In the genomic region with DNA sequence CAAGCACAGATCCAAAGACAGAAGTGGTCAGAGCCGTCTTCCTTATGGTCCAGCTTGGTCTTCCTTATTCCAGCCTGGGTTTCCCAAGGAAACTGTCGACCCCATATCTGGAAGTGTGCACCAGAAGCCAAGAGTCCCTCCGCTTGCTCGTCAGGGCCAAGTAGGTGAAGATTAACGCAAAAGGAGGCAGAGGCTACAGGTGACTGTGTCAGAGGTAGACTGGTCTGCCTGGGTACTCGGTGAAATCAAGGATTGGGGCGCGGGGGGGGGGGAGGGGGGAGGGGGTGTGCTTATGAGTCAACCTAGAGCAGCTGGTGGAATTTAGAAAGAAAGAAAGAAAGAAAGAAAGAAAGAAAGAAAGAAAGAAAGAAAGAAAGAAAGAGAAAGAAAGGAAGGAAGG, we compare ENCODE assay signal across 12 mouse cellular contexts. TPM values are rescaled to one million over a fixed set of nuclear protein-coding genes. Genes with fewer than 3 reads are reported as not detected.
DNase-seq lines count a peak whose midpoint lies in the region; ATAC-seq and TF ChIP-seq lines count a peak whose summit lies in the region.
"Had no signal": no experiment of that assay in that cellular context is flagged by ENCODE, and none has a peak within 500 bp of the region (broad histone marks: within the 10 kb centered on the region; RNA-seq: fewer than 3 reads in every experiment).

No protein-coding gene starts in this region.

- no peak overlapping the region for H3K27ac ChIP-seq in heart, embryonic 12.5 days (ENCODE audit: poor library complexity, severe bottlenecking)
- no peak overlapping the region for H3K27ac ChIP-seq in ES-Bruce4 (ENCODE audit: insufficient read depth, low read length)
- no peak overlapping the region for H3K27ac ChIP-seq in hindbrain, embryonic 13.5 days
- no peak overlapping the region for H3K27ac ChIP-seq in liver, postnatal 0 days (ENCODE audit: low read depth)

- no peak for DNase-seq in heart, postnatal 14 days
- DNase-seq in liver, postnatal 0 days, result no peak
- DNase-seq in retina, postnatal 1 day, result no peak
- no peak for DNase-seq in left cerebral cortex, postnatal 36 days (ENCODE audit: low spot score in 2 of 2)
- DNase-seq: cerebellum, postnatal 36 days; left cerebral cortex, postnatal 4 days; thymus, adult 18-20 months had no signal

- H3K4me2 ChIP-seq in heart, embryonic 12.5 days, result peak overlapping the region; percentile 70
- no peak overlapping the region; the same call in 1 of the 2 replicates for H3K4me2 ChIP-seq in hindbrain, embryonic 13.5 days
- peak overlapping the region; percentile 66 for H3K4me2 ChIP-seq in liver, postnatal 0 days (ENCODE audit: low read depth, low read length)

- 8% methylated on average over 6 of the region's 8 CpGs for WGBS in heart, embryonic 12.5 days
- WGBS in hindbrain, embryonic 13.5 days, result 7% methylated on average over 8 of the region's 8 CpGs
- WGBS in liver, postnatal 0 days (ENCODE audit: insufficient replicate concordance), result 8% methylated on average over 6 of the region's 8 CpGs

- H3K4me3 ChIP-seq in heart, embryonic 12.5 days, result peak overlapping the region; percentile 39
- H3K4me3 ChIP-seq in ES-Bruce4 (ENCODE audit: low read depth, low read length), result peak overlapping the region; percentile 9; the same call in 1 of the 2 replicates
- H3K4me3 ChIP-seq in hindbrain, embryonic 13.5 days, result 0 out of 2 replicates have a peak overlapping the region, but pooled peaks have one; percentile 12
- peak overlapping the region; percentile 32 for H3K4me3 ChIP-seq in liver, postnatal 0 days (ENCODE audit: low read depth, low read length)

- peaks cover 64% of the 10 kb centered on the region for H3K27me3 ChIP-seq in heart, embryonic 12.5 days (replicated peaks)
- no peaks in the 10 kb centered on the region; the same call in 1 of the 2 replicates for H3K27me3 ChIP-seq in ES-Bruce4 (ENCODE audit: control insufficient read depth, insufficient read depth, low read length, poor library complexity, severe bottlenecking)
- H3K27me3 ChIP-seq in hindbrain, embryonic 13.5 days, result peaks cover 73% of the 10 kb centered on the region
- peaks cover 55% of the 10 kb centered on the region for H3K27me3 ChIP-seq in liver, postnatal 0 days (ENCODE audit: insufficient read depth, low read length)

- no peak for ATAC-seq in heart, embryonic 12.5 days (ENCODE audit: insufficient number of reproducible peaks, low FRiP score)
- no peak for ATAC-seq in hindbrain, embryonic 13.5 days (ENCODE audit: low FRiP score)
- ATAC-seq in liver, postnatal 0 days, result no peak
- ATAC-seq in erythroid progenitor cell, adult 5-6 weeks (replicated peaks; ENCODE audit: low FRiP score, poor library complexity, severe bottlenecking), result no peak

- no peak for TF ChIP-seq CTCF in ES-Bruce4 (IDR thresholded peaks at IDR 0.05; ENCODE audit: low read depth, low read length)
- no peak for TF ChIP-seq CTCF in liver, postnatal 0 days (IDR thresholded peaks at IDR 0.05; ENCODE audit: low read depth)

- H3K9ac ChIP-seq in heart, embryonic 12.5 days, result no peak overlapping the region
- H3K9ac ChIP-seq in ES-Bruce4 (ENCODE audit: low read depth, poor library complexity, severe bottlenecking), result no peak overlapping the region
- no peak overlapping the region for H3K9ac ChIP-seq in hindbrain, embryonic 13.5 days
- no peak overlapping the region for H3K9ac ChIP-seq in liver, postnatal 0 days (replicated peaks)

- TF ChIP-seq POLR2A in ES-Bruce4 (IDR thresholded peaks at IDR 0.05; ENCODE audit: insufficient read depth, low read length), result no peak

- H3K36me3 ChIP-seq in heart, embryonic 12.5 days, result no peaks in the 10 kb centered on the region
- no peaks in the 10 kb centered on the region for H3K36me3 ChIP-seq in ES-Bruce4 (ENCODE audit: control insufficient read depth, insufficient read depth, low read length, poor library complexity, severe bottlenecking)
- H3K36me3 ChIP-seq in hindbrain, embryonic 13.5 days, result no peaks in the 10 kb centered on the region
- no peaks in the 10 kb centered on the region for H3K36me3 ChIP-seq in liver, postnatal 0 days (replicated peaks; ENCODE audit: insufficient read depth, low read length)

- H3K4me1 ChIP-seq in heart, embryonic 12.5 days (replicated peaks), result peaks cover 17% of the 10 kb centered on the region
- no peaks in the 10 kb centered on the region for H3K4me1 ChIP-seq in ES-Bruce4 (ENCODE audit: control insufficient read depth, insufficient read depth, low read length)
- peaks cover 17% of the 10 kb centered on the region for H3K4me1 ChIP-seq in hindbrain, embryonic 13.5 days (replicated peaks)
- peaks cover 11% of the 10 kb centered on the region for H3K4me1 ChIP-seq in liver, postnatal 0 days (ENCODE audit: insufficient read depth)

- no peaks in the 10 kb centered on the region for H3K9me3 ChIP-seq in heart, embryonic 12.5 days (replicated peaks)
- no peaks in the 10 kb centered on the region for H3K9me3 ChIP-seq in ES-Bruce4 (replicated peaks; ENCODE audit: control insufficient read depth, insufficient read depth, low read length, poor library complexity, severe bottlenecking)
- H3K9me3 ChIP-seq in hindbrain, embryonic 13.5 days, result no peaks in the 10 kb centered on the region
- H3K9me3 ChIP-seq in liver, postnatal 0 days (ENCODE audit: low read length), result no peaks in the 10 kb centered on the region

- intact Hi-C loops in heart, postnatal 14 days (cut with DNase I), result no loop called here
- intact Hi-C loops in left cerebral cortex, postnatal 36 days (cut with DNase I), result no loop called here

- no peak for TF ChIP-seq EP300 in ES-Bruce4 (IDR thresholded peaks at IDR 0.05; ENCODE audit: insufficient read depth, low read depth, low read length)
- no peak for TF ChIP-seq EP300 in liver, postnatal 0 days (IDR thresholded peaks at IDR 0.05; ENCODE audit: low read depth)

RNA-seq across cellular contexts. Expression of a gene that starts 0.4 kb away (rescaled TPM):
- polyA plus RNA-seq in heart, embryonic 12.5 days (2016; fragmentation: Nextera tagmentation; extraction: Ambion mirVana), result not detected in 2 replicates
- total RNA-seq in heart, postnatal 14 days (2021), result under 1 TPM in 1 of 2 experiments, not detected in 1; 0.67 TPM
- not detected in 2 replicates for polyA plus RNA-seq in ES-Bruce4 (2011; ENCODE audit: insufficient read depth, insufficient read length, low read depth, missing spikeins)
- not detected in 2 replicates for polyA plus RNA-seq in hindbrain, embryonic 13.5 days (2015; fragmentation: Nextera tagmentation; extraction: Ambion mirVana)
- 0.24 and 0.26 TPM in 2 replicates for polyA plus RNA-seq in liver, postnatal 0 days (2015; fragmentation: Nextera tagmentation; extraction: Ambion mirVana)
- not detected in 2 replicates for total RNA-seq in erythroid progenitor cell, adult 5-6 weeks (2015; ENCODE audit: low replicate concordance)
- total RNA-seq in erythroid progenitor cell, adult 5-6 weeks (2017; ENCODE audit: low replicate concordance), result not detected in 2 replicates
- not detected for total RNA-seq in left cerebral cortex, postnatal 36 days (2021)
- total RNA-seq: gastrocnemius, postnatal 4 days; left cerebral cortex, postnatal 4 days had no signal

RNA-seq across cellular contexts. Expression of a gene that starts 16.8 kb away (rescaled TPM):
- polyA plus RNA-seq in heart, embryonic 12.5 days (2016; fragmentation: Nextera tagmentation; extraction: Ambion mirVana), result 1.0 and 2.2 TPM in 2 replicates
- total RNA-seq in heart, postnatal 14 days (2021), result under 1 TPM in 1 of 2 experiments, not detected in 1; 0.79 TPM
- polyA plus RNA-seq in ES-Bruce4 (2011; ENCODE audit: insufficient read depth, insufficient read length, low read depth, missing spikeins), result not detected in 2 replicates
- 0.23 and 0.31 TPM in 2 replicates for polyA plus RNA-seq in hindbrain, embryonic 13.5 days (2015; fragmentation: Nextera tagmentation; extraction: Ambion mirVana)
- polyA plus RNA-seq in liver, postnatal 0 days (2015; fragmentation: Nextera tagmentation; extraction: Ambion mirVana), result 0.19 TPM in 1 of 2 replicates, not detected in the other
- not detected in 2 replicates for total RNA-seq in erythroid progenitor cell, adult 5-6 weeks (2015; ENCODE audit: low replicate concordance)
- not detected in 2 replicates for total RNA-seq in erythroid progenitor cell, adult 5-6 weeks (2017; ENCODE audit: low replicate concordance)
- not detected for total RNA-seq in left cerebral cortex, postnatal 36 days (2021)
- total RNA-seq: left cerebral cortex, postnatal 4 days had no signal

RNA-seq across cellular contexts. Expression of a gene that starts 21.0 kb away (rescaled TPM):
- 53.5 and 54.1 TPM in 2 replicates for polyA plus RNA-seq in heart, embryonic 12.5 days (2016; fragmentation: Nextera tagmentation; extraction: Ambion mirVana)
- total RNA-seq in heart, postnatal 14 days (2021), result 10 to 100 TPM; 50.3 to 50.7 TPM
- polyA plus RNA-seq in ES-Bruce4 (2011; ENCODE audit: insufficient read depth, insufficient read length, low read depth, missing spikeins), result 51.5 and 58.5 TPM in 2 replicates
- 71.6 and 80.4 TPM in 2 replicates for polyA plus RNA-seq in hindbrain, embryonic 13.5 days (2015; fragmentation: Nextera tagmentation; extraction: Ambion mirVana)
- 9.8 and 12.0 TPM in 2 replicates for polyA plus RNA-seq in liver, postnatal 0 days (2015; fragmentation: Nextera tagmentation; extraction: Ambion mirVana)
- 28.8 and 30.6 TPM in 2 replicates for total RNA-seq in erythroid progenitor cell, adult 5-6 weeks (2015; ENCODE audit: low replicate concordance)
- total RNA-seq in erythroid progenitor cell, adult 5-6 weeks (2017; ENCODE audit: low replicate concordance), result 11.4 and 22.2 TPM in 2 replicates
- 10 to 100 TPM; 91.1 to 99.0 TPM for total RNA-seq in left cerebral cortex, postnatal 36 days (2021)

RNA-seq across cellular contexts. Expression of a gene that starts 55.6 kb away (rescaled TPM):
- polyA plus RNA-seq in heart, embryonic 12.5 days (2016; fragmentation: Nextera tagmentation; extraction: Ambion mirVana), result 56.2 and 60.3 TPM in 2 replicates
- total RNA-seq in heart, postnatal 14 days (2021), result 10 to 100 TPM; 16.4 to 17.2 TPM
- polyA plus RNA-seq in ES-Bruce4 (2011; ENCODE audit: insufficient read depth, insufficient read length, low read depth, missing spikeins), result 157 and 164 TPM in 2 replicates
- 73.4 and 79.5 TPM in 2 replicates for polyA plus RNA-seq in hindbrain, embryonic 13.5 days (2015; fragmentation: Nextera tagmentation; extraction: Ambion mirVana)
- polyA plus RNA-seq in liver, postnatal 0 days (2015; fragmentation: Nextera tagmentation; extraction: Ambion mirVana), result 23.1 and 26.9 TPM in 2 replicates
- 9.6 and 16.2 TPM in 2 replicates for total RNA-seq in erythroid progenitor cell, adult 5-6 weeks (2015; ENCODE audit: low replicate concordance)
- 18.5 and 27.3 TPM in 2 replicates for total RNA-seq in erythroid progenitor cell, adult 5-6 weeks (2017; ENCODE audit: low replicate concordance)
- total RNA-seq in left cerebral cortex, postnatal 36 days (2021), result 10 to 100 TPM; 42.5 to 44.1 TPM
